Mouse (Mus musculus) cerebellum, adult 11 months (tissue): ENCODE data around the gene Glt8d1.
A peak's percentile ranks its signal among the peaks of the same experiment; 100 is the strongest.

Source experiments
- DNase-seq: peaks from one replicate; pipeline ENCODE4 v3.0.0; 2022

Glt8d1 gene

GRCm38 (mm10) chr14:31001307-31002205 is at the start of gene Glt8d1, which contains the start of gene Spcs1:
TSS of gene Glt8d1 (plus strand) at chr14:31001400.
TSS of gene Spcs1 (minus strand) at chr14:31001672.
- DNase-seq: peak; percentile 78

GRCm38 (mm10) chr14:30958517-30958916 is 42.7 kb upstream of the Glt8d1 start:
- DNase-seq: no peak

GRCm38 (mm10) chr14:30959031-30959430 is 42.2 kb upstream of the Glt8d1 start:
- DNase-seq: no peak

- DNase-seq: no peak
These were observed 40.8 kb upstream of the Glt8d1 start for GRCm38 (mm10) chr14:30960366-30960765.

GRCm38 (mm10) chr14:30974204-30974603 is 27.0 kb upstream of the Glt8d1 start:
- no peak for DNase-seq

- DNase-seq: no peak
These were observed 25.0 kb upstream of the Glt8d1 start for GRCm38 (mm10) chr14:30976222-30976621.

- DNase-seq: no peak
These were observed 4.8 kb upstream of the Glt8d1 start for GRCm38 (mm10) chr14:30996417-30996816.

- no peak for DNase-seq
These were observed 844 bp upstream of the Glt8d1 start for GRCm38 (mm10) chr14:31000356-31000755.

- DNase-seq: no peak
These were observed 339 bp upstream of the Glt8d1 start for GRCm38 (mm10) chr14:31000816-31001306.

- DNase-seq: no peak
These were observed 3.3 kb downstream of the Glt8d1 start for GRCm38 (mm10) chr14:31004527-31004926.

GRCm38 (mm10) chr14:31006779-31007178 is 5.6 kb downstream of the Glt8d1 start:
- DNase-seq: no peak

GRCm38 (mm10) chr14:31011588-31011987 is 10.4 kb downstream of the Glt8d1 start:
- no peak for DNase-seq

- DNase-seq: no peak
These were observed 12.7 kb downstream of the Glt8d1 start for GRCm38 (mm10) chr14:31013928-31014327.

- DNase-seq: no peak
These were observed 14.9 kb downstream of the Glt8d1 start for GRCm38 (mm10) chr14:31016063-31016462.

GRCm38 (mm10) chr14:31017854-31018253 is 16.7 kb downstream of the Glt8d1 start:
- DNase-seq: no peak

- DNase-seq: peak; percentile 96
These were observed 17.7 kb downstream of the Glt8d1 start, which contains the start of the genes Pbrm1 and Gnl3 for GRCm38 (mm10) chr14:31018860-31019291. TSS of gene Pbrm1 (plus strand) at chr14:31019138. TSS of gene Gnl3 (minus strand) at chr14:31019152.

- no peak for DNase-seq
These were observed 18.4 kb downstream of the Glt8d1 start for GRCm38 (mm10) chr14:31019331-31020205.

GRCm38 (mm10) chr14:31022579-31022978 is 21.4 kb downstream of the Glt8d1 start:
- no peak for DNase-seq

- DNase-seq: no peak
These were observed 24.6 kb downstream of the Glt8d1 start for GRCm38 (mm10) chr14:31025785-31026184.

GRCm38 (mm10) chr14:31045296-31045695 is 44.1 kb downstream of the Glt8d1 start:
- DNase-seq: no peak

GRCm38 (mm10) chr14:31045817-31046216 is 44.6 kb downstream of the Glt8d1 start:
- no peak for DNase-seq
